Mouse (Mus musculus) telencephalon, adult 2 months (tissue): Measurements from ENCODE around the gene Hipk1.

Experiments used
- DNase-seq: peaks from one replicate; pipeline ENCODE4 v3.0.0-alpha.2; 2011; ENCODE audit warnings: low read depth, low spot score

Hipk1 gene

DNA sequence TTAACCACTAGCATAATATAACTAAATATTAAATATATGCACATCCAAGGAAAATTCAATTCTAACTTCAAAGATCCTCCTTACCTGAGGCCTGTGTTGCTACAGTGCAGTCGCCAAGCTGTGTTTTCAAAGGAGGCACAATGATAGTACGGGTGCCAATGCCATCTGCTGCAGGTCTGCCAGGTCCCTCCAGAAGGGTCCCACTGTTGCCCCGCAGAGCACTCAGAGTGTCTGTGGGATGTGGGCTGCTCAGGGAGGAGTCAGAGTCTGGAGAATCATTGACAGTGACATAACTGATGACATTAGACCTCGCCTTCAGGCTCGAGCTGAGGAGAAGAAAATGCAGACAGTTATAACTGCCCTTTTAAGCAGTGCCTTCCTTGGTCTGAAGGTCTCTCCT, 44.7 kb downstream of the Hipk1 start:
- DNase-seq = no peak

DNA sequence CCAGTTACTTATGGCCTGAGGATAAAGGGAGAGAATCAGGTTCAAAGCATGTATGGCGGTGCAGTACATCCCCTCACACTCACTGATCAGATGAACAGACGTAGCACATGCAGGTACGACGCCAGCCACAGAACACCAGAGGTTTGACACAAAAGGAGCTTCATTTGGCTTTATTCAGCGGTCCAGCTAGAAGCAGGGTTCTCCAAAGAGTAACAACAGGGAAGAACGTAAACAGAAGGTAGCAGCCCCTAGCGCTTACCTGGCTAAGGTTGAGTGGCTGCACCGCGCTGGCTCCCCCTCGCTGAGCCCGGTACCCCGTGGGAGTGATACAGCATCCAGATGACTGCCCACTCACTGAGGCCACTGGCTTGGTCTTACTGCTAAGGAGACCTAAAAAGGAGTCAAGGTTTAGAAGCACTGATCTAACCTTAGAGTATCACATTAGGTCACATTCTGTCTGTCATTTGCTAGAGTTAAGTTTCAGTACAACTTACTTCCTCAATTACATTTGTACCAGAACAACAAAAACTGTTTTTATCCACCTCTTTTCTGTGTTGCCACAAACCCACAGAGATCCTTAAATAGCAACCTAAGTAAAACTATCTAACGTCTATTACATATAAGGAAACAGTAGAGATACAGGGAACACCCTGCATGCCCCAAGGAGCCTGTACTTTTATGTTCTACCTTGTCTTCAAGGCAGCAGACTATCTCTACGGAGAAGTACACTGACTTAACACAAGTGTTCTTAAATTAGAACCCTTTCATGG, 46.2 kb downstream of the Hipk1 start:
- no peak for DNase-seq

DNA sequence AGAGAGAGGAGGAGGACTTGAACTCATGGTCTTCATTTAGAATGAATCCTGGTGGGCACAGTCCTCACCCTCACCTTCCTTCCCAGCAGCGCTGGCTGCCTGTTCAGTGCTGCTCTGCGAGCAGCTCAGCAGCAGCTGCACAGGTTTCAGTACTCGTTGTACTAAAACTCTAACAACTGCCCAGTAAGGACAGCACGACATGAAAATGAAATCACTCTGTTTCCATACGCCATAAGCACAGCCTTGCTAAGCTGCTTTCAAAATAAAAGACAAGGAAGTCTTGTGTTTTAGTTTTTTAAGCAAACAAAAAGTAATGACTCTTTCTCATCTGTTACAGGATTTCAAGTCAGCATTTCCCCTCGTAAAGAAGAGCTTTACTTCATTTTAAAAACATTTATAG, 48.2 kb downstream of the Hipk1 start:
- DNase-seq = no peak

DNA sequence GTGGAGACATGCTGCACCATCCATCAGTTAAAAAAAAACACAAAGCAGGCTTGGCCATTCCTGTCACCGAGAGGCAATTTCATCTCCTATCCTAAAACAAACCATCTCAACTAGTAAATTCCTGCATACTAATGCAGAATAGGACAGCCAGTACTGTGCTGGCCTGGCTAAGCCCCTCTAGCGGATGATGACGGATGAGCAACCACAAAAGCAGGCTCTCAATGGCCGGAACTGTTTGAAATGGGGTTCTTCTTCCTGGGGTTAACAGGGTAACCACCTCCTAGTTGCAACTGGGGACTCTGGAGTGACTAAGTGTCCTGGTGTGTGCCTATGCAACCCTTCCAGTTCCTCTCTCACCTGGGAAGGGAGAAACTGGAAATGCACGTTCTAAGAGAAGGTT, 51.0 kb downstream of the Hipk1 start:
- DNase-seq = no peak

DNA sequence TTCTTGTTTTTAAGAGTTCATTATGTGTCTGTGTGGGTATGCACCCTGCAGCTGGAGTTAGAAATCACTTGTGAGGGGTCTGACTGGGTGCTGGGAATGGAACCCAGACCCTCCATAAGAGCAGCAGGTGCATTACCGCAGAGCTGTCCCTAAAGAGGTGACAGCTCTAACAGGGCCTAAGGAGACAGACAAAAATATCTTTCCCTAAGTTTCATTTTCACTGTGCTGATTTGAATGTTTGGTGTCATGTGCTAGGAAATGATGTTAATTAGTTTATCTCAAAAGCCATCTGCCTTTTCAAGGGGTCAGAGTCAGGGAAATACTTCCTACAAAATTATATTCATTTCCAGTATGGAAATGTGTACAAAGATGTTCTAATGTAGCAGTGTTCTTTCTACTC, 52.0 kb downstream of the Hipk1 start, which contains the start of gene Gm10964:
Gm10964 (plus strand) TSS at position 38 of the 400 bp plus-strand sequence.
- no peak for DNase-seq

DNA sequence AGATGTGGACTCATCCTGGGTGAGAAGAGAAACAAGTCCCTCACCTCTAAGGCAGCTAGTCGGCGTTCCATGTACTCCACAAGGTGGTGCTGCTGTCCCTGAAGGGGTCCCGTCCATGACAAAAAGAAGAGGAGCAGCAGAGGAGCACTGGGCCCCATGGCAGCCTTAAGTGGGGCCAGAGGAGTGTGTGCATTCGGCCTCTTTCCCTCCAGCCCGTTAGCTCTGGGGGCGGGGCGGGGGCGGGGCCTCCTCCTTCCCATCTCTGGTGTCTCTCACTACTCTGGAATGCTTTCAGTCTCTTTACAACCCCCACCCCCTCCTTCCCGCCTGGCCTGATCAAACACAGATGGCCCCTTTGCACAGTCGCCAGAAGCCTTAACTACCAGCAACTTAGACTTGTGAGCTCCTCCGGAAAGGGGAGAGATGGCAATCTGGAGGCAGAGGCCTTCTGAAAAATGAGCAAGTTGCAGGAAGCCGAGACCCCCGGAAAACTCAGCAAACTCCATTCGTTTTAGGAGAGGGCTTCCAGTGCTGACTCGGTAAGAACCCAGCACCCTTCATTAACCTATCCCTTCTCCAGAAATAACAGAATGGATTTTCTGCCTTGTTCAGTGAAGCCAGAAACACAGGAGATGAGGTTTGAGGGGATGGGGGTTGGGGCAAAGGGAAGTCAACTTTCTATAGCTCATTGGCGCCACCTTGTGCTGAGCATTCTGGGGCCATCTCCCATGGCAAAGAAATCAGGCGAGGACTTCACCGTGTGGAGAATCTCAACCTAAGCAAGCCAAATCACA, 53.4 kb downstream of the Hipk1 start, which contains the start of gene Olfml3:
Olfml3 (minus strand) TSS at position 224 of the 794 bp plus-strand sequence.
- peak; percentile 76 for DNase-seq

DNA sequence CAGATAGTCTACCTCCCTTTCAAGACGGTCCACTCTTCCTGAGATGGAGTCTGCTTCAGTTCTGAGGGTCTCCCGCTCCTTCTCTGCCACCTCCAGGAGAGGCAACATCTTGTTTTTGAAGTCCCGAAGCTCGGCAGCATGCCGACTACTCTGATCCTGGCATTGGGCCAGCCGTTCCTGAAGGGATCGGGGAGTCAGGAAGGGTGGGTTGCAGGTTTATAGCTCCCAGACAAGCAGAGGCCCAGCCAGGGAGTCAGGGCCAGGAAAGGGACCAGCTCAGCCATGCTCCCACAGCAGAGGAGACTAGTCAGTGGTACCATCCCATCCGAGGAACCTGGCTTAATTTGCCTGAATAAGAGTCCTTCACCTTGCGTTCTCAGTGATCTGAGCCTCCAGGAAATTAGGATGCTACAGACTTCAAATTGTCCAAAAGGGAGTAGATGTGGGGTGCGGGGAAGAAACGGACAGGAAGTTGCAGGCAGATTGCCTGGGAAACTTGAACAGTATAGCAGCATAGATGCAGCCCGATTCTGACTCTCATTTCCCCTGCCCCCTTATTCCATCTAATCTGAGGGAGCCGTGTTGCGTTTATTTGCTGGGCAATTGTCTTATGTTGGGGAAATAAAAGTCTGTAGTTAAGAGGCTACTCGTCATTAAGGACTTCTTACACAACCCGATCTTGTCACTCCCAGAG, 54.2 kb downstream of the Hipk1 start:
- DNase-seq = no peak

DNA sequence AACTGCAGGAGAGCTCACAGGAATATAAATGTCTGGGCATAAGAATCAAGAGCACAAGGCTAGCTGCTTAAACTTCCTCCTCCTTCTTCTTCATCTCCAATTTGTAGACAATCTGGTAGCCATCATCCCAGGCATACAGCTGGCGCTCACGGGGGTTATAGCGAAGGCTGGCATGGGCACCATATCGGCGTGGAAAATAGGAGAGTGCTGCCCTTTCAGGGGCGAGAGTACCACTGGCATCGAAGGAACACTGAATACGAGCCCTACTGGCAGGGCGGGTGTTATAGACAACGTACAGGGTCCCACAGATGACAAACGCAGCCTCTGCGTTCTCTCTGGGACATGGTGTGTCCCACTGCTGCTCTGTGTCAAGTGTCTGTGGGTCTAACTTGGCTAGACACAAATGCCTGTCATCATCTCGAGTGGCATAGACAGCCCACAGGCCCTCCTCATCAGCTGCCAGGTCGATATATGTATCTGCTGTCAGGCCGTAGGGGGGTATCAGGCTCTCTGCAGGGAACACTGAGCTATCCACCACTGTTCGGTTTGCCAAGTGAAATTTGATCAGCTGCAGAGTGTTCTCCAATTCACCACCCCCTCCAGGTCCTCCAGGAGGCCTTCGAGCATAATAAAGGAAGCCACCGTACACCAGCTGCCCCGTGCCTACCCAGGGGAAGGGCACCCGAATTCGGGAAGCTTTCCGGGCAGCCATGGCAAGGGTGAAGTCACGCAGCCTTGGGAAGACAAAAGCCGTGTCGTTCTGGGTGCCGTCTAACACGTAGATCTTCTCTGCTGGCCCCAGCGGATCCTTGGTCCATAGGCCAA, 55.4 kb downstream of the Hipk1 start:
- DNase-seq = no peak

DNA sequence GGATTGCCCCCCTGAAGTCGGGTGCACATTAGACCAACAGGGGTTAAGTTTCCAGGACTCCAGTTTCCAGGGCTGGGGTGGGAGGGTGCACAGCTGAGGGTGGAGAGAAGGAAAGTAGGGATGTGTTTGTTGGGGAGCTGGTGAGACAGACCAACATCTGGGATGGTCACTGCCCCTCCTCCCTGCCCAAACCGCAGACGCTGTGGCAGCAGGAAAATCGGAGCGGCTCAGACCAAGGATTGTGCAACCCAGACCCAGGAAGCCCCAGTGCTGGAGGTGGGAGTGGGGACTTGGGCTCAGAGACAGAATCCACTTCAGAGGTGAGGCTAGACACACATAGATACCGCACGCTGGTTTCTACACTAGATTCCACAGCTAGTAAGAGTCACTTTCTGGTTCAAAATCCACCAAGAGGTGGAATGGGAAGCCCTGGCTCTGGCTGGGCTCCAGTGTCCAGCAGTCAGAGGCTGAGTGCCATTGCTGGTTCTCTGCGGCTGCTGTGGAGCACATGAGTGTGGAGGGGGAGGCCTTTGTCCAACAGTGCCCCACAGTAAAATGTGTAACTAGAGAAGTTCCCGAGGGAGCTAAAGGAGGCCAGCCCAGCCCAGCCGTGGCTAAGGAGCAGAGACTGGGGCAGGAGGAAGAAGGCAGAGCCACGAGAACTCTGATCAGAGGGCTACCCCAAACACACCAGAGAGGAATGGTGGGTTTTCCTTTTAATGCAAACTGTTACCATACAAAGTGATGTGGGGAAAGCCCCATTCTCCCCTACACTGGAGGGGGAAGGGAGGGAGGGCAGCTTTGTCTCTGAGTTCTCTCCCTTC, 56.5 kb downstream of the Hipk1 start:
- DNase-seq = no peak

DNA sequence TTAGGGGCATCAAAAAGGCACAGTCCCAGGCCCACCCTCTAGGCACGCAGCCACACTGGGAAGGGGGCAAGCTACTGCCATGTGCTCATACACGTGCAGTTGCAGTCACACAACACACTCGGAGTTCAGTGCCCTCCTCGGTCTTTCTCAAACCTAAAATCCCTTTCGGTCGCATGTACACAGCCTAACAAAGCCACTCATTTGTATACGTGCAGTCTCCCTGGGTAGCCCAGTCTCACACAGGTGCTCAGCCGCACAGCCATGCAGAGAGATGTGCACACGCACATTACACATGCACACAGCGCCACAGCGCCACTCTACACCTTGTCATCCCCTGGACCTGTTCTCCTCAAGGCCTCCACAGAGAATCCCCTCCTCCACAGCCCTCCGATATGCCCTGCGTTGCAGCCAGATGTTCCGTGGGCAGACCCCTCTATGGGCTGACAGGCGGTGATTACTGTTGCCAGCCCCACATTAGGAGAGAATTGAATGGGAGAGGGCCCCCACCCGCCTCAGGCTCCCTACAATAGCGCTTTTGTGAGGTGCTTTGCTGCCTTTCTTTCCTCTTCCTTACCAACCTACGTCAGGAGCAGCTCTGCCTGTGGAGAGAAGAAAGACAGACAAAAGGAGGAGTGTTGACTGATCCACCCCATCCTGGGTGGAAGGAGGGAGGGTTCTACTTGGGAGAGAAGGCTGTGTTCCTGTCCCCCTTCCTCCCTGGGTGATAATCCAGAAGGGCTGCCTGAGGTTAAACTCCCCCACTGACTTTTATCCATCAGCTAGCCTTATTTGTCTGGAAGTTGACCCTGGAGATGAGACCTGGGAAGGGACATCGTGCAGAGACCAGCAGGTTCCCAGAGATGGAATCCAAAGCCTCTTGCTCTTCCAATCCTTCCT, 57.3 kb downstream of the Hipk1 start:
- peak; percentile 66 for DNase-seq

DNA sequence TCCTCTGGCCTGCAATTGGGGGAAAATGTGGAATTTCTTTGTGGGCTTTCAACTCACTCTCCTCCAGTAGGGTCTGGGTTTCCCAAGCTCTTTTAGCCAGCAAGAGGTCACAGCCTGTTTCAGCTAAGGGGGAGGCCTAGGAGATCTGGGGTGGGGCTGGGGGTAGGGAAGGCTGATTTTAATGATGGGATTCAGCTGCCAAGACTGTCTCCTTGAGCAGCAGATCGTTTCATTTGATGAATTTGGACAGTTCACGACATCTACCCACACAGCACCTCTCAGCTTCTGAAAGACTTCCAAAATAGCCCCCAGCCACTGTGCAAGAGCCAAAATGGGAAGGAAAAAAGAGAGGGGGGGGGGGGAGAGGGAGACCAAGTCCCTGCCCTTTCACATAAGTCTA, 58.2 kb downstream of the Hipk1 start:
- no peak for DNase-seq

- DNase-seq = no peak
These were observed 59.2 kb downstream of the Hipk1 start for GRCm38 (mm10) chr3:103732116-103732515.

DNA sequence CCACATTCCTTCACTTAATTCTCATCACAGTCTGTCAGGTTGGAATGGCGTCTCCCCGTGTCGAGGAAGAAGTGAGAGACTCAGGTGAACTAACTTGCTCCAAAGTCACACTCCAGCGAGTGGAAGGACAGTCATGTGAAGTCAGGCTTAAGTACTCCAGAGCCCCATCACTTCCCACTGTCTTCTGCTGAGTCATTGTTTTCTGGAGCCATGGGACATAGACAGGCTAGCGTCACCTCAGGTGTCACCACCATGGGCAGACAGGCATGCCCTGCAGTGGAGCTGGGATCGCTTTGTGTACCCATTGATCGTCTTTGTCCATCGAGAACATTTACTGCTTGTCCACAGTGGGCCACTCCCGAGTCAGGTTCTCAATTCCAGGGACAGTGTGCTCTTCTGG, 61.5 kb downstream of the Hipk1 start:
- DNase-seq = no peak

DNA sequence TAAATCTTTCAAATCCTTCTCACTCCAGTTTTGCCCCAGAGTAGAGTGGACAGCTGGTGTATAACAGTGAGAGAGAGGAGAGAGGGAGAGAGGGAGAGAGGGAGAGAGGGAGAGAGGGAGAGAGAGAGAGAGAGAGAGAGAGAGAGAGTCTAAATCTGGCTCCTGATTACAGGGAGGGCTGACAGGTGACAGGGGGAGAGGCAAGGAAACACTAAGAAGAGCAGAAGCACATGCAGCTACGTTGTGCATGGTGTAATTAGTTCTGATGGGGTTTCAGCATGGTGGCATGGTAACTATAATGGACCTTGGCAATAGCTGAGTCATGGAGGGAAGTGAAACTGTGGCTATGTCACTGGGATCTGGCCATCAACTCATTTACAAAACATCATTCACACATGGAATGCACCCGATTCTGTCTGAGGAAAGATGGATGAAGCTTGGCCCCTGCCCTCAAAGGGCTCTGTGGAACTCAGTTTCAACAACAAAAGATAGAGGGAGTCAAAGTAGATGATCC, 63.5 kb downstream of the Hipk1 start:
- no peak for DNase-seq

DNA sequence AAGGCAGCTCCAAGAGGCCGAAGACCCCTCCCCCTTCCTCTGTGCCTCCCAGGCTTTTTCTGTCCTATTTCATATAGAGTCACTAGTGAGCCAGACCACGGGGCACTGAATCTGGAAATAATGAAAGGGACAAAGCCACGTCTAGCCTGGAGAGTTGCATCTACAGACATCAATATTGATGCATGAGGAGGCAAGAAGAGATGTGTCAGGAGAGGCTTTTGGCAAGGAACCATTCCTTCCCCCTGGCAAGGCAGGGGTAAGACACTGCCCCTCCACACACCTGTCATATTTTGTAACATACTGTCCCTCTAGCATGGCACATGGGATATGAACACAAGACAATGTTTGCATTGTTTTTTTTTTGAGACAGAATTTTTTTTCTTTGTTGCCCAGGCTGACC, 64.7 kb downstream of the Hipk1 start:
- DNase-seq = no peak

- DNase-seq = no peak
These were observed 67.2 kb downstream of the Hipk1 start for GRCm38 (mm10) chr3:103724137-103724536.

DNA sequence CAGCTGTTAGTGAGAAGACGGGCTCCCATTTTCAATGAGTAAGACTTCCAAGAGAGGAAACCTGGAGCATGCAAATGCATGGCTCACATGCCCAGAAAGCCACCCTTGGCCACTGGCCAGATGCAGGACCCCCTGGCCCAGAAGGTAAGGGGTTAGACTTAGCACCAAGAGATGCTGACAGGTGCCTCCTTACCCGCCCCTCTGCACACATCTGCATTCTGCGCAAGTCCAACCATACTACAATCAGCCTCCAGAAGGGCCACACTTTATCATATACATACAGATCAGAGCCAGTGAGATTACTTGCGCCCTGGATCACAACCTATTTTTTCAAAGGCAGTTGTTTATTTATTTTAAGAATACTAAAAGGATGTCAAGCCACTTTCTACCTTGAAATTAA, 72.6 kb downstream of the Hipk1 start:
- no peak for DNase-seq

- no peak for DNase-seq
These were observed 74.3 kb downstream of the Hipk1 start for GRCm38 (mm10) chr3:103716774-103717760.
